Mouse (Mus musculus) small intestine, adult 2 months (tissue): ENCODE measurements around the gene Apbb2.

Experiments
- CTCF ChIP-seq: fragments of 200-500 bp; IDR thresholded peaks from 2 replicates; pipeline ENCODE4 v1.5.1; 2012; ENCODE audit warnings: low read depth, mild to moderate bottlenecking, control low read depth, inconsistent platforms, low read length, moderate library complexity, mixed read lengths; ENCODE audit not compliant: insufficient replicate concordance, insufficient read length; ENCODE audit errors: extremely low read depth
- POLR2A ChIP-seq: fragments of 200-500 bp; IDR thresholded peaks from 2 replicates; pipeline ENCODE4 v1.6.1; 2012; ENCODE audit warnings: low read depth, mild to moderate bottlenecking, control low read depth, inconsistent platforms, low read length, moderate library complexity

- no peak for TF ChIP-seq CTCF
- TF ChIP-seq POLR2A = no peak
Measured at GRCm38 (mm10) chr5:66392861-66393529, 225.6 kb downstream of the Apbb2 start.
